Mouse (Mus musculus): ENCODE data around the gene Nup210l.
"Not testable (repeated sequence)": the region's sequence is repeated elsewhere in the genome, so short reads cannot be mapped to it uniquely, and the experiment has no call there.

Gene Nup210l

DNA sequence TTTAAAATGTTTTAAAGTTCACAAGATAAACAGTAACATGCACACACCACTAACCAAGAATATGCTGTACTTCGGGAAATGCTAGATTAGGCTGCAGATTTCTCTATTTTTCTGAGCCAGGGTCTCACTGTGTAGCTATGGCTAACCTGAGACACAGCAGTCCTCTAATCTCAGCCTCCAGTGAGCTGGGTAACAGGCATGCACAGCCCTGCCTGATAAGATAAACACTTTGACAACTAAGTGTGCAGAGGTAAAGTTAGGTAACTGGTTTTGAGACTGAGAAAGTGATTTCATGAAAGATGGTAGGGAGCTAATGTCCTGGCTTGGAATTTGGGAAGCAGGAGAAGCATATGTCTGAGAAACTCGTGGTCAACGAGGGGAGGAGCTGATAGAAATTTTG, 9.5 kb upstream of the Nup210l start:
- no peak for DNase-seq (ENCODE audit: low read depth, low spot score)

DNA sequence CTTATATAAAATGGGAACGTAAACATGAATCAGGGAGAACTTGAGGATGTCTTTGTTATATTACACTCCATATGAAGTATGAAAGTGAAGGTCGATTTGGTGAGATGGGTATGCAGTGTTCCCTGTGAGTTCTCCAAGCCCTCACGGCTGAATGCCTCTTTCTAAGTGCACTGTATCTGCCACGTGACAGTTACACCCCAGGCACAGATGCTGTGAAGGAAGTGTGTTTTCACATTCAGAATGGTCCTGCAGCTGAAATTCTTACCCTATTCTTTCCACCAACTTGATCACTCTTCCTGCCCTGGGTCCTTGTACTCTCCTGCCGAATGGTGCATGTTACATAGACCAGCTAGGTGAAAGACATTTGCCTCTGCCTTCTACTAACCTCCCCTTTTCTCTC, 6.0 kb upstream of the Nup210l start:
- DNase-seq (ENCODE audit: low read depth, low spot score), result no peak

DNA sequence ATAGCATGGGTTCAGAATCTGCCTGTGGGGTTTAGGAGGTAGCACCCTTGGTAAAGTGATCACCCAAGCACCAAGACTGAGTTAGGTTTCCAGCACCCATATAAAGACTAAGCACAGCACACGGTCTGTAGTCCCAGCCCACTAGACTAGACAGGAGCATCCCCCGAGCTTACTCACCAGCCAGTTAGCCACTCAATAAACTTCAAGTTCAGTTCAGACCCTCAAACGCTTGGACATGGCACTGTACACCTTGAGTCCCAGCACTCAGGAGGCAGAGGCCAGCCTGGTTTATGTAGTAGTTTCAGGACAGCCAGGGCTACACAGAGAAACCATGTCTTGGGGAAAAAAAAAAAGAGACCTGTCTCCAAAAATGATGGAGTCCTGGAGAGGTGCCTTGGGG, 2.9 kb upstream of the Nup210l start:
- DNase-seq (ENCODE audit: low read depth, low spot score), result no peak

DNA sequence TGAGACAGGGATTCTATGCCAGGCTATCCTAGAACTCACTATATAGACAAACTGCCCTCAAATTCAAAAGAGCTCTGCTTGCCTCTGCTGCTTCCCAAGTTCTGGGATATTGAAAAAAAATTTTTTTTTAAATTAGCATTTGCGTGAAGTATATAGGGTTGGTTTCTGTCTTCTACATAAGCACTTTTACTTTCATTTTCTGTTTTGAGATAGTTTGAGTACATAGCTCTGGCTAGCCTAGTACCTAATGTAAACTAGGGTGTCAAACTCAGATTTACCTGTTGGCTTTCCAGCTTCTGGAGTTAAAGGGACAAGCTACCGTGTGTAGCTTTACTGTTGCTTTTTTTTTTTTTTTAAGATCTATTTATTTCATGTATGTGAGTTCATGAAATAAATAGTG, 2.3 kb upstream of the Nup210l start:
- DNase-seq (ENCODE audit: low read depth, low spot score), result no peak

DNA sequence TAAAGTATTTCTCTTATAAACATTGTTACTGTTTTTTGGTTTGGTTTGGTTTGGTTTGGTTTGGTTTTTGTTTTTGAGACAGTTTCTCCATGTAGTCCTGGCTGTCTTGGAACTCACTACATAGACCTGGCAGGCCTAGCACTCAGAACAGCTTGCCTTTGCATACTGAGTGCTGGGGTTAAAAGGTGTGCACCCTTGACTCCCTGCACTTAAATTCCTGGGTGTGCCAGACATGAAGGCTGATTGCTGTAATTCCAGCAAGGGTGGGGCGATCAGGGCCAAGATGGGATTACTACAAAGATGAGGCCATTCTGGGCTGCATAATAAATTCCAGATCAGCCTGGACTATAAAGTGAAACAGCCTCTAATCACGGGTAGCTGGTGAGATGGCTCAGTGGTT, 1.7 kb upstream of the Nup210l start:
- DNase-seq (ENCODE audit: low read depth, low spot score), result peak; percentile 56

DNA sequence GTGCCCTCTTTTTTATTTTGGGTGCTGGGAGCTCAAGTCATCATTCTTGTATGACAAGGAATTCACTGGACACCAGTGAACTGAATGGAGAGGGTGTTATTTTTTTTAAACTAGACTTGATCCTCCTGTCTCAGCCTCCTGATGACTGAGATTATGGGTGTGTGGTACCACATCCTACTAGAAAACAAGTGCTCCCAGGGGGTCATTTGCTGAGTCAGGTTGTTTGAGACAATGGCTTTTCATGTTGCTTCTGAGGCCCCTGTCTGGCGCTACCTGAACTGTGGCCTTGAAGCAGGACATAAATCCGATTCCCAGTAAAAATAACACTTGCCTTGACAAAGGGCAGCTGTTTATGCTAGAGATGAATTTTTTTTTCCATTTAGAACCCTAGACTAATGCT, 756 bp upstream of the Nup210l start:
- DNase-seq (ENCODE audit: low read depth, low spot score), result no peak

DNA sequence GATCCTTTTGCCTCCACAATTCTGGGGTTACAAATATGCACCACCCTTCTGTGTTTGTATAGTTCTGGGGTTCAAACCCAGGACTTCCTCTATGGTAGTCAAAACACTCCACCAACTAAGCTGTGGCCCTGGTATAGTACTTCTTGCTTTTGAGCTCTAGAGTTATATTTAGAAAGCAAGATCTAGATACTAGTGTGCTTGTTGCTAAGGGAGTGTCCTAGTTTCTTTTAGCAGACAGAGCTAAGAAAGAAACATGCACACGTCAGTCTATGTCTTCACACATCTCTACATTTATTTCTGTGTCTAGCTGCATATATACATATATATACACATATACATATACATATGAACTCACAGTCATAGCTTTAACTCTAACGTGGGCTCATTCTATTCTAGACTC, 7.8 kb downstream of the Nup210l start:
- no peak for DNase-seq (ENCODE audit: low read depth, low spot score)

DNA sequence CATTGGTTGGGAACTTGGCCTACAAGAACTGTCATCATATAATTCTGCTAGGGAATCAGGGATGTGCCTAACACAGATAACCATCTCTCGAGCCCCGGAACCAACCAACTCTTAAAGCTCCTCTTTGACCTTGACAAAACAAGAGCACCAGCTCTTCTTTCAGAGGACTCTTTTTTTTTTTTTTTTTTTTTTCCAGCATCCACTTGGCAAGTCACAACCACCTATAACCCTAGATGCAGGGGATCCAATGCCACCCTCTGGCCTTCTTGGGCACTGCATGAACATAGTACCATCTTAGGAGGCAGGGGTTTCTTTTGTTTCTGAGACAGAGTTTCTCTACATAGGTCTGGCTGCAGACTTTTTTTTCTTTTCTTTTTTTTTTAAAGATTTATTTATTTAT, 10.4 kb downstream of the Nup210l start:
- DNase-seq (ENCODE audit: low read depth, low spot score), result peak; percentile 68

DNA sequence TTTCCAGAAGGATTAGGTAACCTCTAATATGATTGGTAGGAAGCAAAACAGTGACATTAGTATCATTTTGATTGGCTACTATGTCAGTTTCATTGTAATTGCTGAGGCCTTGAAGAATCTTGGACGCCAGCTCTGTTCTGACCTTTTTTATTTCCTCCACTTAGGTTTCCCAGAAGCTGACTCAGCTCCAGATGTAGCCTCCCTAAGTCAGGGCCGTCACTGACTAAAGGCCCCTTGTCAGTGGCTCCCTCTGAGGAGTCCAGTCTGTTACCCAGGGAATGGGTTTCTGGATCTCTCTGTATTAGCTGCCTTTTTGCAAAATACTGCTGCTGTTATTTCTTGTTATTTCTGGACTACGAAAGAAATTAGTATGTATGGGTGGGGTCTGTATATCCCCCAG, 11.6 kb downstream of the Nup210l start:
- no peak for DNase-seq (ENCODE audit: low read depth, low spot score)

DNA sequence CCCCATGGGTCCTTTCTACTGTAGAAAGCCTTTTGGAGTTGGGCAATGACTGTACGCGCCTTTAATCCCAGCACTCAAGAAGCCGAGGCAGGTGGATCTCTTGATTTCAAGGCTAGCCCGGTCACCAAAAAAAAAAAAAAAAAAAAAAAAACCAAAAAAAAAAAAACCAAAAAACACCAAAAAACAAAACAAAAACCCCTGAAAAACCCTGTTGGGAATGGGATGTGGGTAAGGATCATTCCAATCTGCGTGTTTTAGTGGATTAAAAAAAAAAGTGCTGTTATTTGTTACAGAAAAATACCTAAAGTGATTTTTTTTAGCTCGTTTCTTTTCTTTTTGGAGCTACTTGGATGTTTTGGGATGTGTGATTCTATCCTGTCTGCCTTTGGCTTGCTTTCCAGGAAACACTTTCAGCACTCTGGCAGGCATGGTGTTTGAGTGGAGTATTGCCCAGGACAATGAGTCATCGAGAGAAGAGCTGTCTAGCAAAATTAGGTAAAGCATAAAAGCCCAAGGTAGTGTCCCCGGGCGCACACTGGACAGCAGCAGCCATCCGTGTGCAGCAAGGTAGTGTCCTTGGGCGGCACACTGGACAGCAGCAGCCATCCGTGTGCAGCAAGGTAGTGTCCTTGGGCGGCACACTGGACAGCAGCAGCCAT, 14.3 kb downstream of the Nup210l start:
- no peak for DNase-seq (ENCODE audit: low read depth, low spot score)

DNA sequence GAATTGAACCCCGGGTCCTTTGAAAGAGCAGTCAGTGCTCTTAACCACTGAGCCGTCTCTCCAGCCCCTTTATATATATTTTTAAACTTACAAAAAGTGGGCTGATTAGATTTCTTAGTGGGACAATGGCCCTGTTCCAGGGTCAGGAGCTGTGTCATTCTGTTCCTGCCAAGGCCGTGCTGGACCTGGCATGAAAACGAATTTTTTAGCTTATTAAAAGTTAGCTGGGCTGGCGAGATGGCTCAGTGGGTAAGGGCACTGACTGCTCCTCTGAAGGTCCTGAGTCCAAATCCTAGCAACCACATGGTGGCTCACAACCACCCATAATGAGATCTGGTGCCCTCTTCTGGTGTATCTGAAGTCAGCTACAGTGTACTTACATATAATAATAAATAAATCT, 18.1 kb downstream of the Nup210l start:
- not testable (repeated sequence) for DNase-seq (ENCODE audit: low read depth, low spot score)

DNA sequence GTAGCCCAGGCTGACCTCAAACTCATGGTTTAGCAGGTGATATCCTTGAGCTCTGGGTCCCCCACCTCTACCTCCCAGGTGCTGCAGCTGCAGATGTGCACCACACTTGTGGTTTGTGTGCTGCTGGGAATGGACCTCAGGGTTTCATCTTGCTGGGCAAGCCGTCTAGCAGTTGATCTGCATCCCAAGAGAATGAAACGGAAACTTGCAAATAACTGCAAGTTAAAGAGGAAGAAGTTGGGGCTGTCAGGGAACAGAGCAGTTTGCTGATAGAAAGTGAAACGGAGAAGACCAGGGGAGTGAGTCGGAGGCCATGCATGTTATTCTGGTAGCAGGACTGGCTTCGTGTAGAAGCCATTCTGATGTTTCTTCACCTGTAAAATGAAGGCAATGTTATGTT, 21.8 kb downstream of the Nup210l start:
- no peak for DNase-seq (ENCODE audit: low read depth, low spot score)

DNA sequence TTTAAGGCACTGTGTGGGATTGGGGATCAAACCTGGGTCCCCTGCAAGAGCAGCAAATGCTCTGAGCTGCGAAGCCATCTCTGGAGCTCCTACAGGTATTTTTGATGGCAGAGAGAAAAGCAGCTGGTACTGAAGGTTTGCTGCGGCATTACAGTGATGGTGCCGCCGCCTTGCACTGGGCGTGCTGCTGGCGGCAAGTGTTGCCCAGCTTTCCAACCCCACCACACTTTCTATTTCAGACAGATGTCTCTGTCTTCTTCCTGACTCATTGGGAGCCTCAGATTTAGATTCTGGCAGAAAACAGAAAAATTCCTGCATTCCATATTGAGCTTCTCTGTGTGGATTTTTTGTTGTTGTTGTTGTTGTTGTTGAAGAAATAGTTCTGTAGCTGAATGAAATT, 23.9 kb downstream of the Nup210l start:
- DNase-seq (ENCODE audit: low read depth, low spot score), result no peak

DNA sequence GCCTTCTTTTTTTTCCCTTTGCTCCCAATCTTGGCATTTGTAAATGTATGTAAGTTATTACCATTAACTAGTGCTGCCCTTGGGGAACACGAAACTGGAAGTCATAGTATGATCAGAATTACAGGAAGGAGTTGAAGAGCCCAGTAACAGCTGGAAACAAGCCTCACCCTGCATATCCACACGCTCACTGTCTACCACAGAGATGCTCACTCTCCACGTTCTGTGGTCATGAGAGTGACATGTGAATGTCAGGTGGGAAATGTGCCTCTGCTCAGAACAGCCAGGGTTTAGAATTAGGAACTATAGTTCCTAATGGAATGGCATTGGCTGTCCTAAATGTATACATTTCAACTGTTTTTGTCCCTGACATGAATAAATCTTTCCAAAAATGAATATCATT, 28.8 kb downstream of the Nup210l start:
- no peak for DNase-seq (ENCODE audit: low read depth, low spot score)

DNA sequence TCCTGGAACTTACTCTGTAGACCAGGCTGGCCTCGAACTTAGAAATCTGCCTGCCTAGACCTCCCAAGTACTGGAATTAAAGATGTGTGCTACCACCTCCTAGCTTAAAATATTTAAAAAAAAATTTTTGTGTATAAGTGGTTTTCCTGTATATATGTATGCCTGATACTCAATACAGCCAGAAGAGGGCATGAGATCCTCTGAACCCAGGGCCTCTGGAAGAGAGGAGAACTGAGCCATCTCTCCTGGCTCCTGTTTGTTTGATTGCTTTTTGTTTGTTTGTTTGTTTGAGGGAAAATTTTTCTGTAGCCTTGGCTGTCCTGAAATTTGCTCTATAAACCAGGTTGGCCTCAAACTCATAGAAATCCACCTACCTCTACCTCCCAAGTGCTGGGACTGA, 29.4 kb downstream of the Nup210l start:
- no peak for DNase-seq (ENCODE audit: low read depth, low spot score)

DNA sequence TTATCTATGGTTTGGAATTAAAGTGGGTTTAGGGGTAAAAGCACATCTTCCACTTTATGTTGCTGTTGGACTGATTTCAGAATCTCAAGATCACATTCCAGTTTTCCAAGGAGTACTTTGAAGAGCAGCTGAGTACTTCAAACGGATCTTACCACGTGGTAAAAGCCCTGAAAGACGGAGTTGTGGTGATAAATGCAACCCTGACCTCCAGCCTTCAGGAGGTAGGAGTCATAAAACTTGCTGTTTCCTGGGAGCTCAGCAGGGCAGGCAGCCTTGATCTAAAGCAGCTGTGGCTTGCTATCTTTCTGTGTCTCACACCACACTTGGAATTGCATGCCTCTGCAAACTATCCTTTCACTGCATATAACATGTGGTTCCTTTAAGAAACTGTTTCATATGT, 30.6 kb downstream of the Nup210l start:
- DNase-seq (ENCODE audit: low read depth, low spot score), result no peak

DNA sequence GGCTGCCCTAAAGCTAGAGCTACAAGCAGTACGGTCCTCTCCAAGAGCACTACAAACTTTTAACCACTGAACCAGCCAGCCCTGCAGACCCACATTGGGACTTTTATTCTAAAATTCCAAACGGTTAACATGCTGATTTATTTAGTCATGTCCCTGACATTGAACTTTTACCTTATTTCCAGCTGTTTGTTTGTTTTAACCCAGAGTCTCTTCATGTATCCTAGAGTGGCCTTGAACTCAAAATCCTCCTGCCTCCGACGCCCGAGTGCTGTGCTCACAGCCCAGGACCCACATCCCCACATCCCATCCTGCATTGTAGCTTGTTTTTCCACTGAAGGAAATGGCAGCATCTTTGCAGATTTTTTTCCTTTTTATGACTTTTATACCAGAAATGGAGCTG, 31.1 kb downstream of the Nup210l start:
- no peak for DNase-seq (ENCODE audit: low read depth, low spot score)

DNA sequence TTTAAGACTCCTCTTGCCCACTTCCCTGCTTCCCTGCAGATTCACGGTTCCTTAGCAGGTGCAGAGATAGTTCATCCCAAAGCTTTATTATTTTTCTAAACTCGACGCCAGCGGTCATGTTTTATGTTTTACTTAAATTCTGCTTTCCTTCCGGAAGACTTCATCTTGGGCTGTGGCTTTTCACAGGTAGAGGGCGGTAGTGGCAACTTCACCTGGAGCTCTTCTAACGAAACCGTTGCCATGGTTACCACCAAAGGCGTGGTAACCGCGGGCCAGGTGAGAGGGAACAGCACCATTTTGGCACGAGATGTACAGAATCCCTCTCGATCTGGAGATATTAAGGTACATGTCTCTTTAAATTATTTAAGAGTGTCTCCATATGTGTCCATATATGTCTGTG, 32.7 kb downstream of the Nup210l start:
- DNase-seq (ENCODE audit: low read depth, low spot score), result peak; percentile 87

DNA sequence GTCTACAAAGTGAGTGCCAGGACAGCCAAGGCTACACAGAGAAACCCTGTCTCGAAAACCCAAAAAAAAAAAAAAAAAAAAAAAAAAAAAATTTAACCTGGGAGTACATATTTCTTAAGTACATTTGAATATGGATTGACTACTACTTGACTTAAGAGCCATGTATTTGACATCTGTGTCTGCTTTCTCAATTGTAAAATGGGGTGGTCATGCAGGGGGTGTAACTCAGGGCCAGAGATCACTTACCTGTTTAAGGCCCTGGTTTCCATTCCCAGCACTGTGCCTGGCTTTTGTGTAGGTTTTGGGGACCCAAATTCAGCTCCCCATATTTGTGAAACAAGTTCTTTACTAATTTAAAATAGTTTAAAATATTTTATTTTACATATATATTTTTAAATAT, 33.7 kb downstream of the Nup210l start:
- DNase-seq (ENCODE audit: low read depth, low spot score), result no peak

DNA sequence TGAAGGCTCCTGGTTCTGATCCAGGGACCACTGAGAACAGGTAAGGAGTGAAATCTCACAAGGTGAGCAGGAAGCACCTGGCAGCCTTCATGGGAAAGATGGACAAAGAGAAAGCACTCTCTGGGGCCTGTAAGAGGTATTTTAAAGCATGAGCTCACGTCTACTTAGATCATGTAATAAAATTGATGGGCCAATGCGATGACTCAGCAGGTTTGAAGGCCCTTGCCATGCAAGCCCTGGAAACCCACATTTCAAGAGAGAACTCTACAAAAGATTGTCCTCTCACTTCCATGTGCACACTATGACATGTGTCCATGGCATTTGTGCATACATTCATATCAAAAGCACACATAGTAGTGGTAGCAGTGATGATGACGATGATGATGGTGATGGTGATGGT, 36.0 kb downstream of the Nup210l start:
- no peak for DNase-seq (ENCODE audit: low read depth, low spot score)

DNA sequence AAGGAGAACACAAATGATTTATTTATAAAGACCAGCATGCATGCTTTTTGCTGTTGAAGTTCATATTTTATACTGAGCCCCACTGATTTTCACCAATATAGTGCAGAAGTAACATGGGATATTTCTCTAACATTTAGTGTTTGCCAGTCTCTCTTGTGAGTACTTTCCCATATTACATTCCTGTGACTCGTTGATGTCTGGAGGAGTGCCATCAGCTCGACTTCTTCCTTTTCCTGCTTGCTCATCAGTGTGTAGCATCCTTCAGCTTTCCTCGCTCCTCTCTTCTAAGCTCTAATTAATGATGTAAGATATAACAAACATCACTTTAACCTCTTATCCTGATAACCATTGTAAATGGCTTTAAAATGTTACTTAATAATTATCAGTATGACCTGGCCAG, 41.5 kb downstream of the Nup210l start:
- no peak for DNase-seq (ENCODE audit: low read depth, low spot score)

DNA sequence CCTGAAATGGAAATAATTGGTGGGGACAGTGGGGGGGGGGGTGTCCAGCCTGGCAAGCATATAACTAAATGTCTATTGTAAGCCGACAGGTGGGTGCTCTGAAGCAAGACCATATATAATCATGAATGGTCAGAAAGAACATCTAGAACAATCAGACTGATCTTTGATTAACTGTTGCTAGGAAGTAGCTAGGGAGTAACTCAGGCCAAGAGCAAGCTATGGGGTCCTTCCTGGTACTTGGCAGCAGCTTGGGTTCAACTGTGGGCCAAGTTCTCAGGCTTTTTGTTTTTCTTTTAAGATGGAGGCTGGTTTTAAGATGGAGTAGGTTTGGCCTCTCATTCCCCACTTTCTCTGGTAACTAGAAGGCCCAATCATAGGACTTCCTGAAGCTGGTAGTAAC, 42.7 kb downstream of the Nup210l start:
- no peak for DNase-seq (ENCODE audit: low read depth, low spot score)

DNA sequence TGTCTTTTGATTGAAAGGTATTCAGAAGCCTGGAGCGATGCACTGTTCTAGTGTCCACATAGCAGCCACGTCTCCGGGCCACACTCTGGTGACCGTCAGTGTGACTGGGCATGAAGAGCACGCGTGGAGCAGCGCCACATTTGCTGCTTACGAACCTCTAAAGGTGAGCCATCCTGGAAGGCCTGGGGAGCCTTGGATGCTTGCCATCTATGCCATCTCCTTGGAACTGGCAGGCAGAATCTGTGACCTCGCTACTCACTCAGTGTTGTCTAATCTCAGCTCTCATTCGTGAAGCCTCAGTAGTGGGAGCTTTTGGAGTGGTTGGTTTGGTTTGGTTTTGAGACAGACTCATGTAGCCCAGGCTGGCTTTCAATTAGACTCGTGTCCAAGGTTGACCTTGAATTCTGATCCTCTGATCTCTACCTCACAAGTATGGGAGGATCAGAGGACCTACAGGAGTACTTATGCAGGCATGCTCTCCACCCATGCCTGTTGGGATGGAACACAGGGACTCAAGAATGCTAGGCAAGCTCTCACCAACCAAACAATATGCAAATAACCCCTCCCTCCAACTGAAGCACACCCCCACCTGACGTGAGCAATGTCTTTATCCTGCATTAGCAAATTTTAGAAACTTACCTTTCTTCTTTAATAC, 47.3 kb downstream of the Nup210l start:
- DNase-seq (ENCODE audit: low read depth, low spot score), result peak; percentile 60

DNA sequence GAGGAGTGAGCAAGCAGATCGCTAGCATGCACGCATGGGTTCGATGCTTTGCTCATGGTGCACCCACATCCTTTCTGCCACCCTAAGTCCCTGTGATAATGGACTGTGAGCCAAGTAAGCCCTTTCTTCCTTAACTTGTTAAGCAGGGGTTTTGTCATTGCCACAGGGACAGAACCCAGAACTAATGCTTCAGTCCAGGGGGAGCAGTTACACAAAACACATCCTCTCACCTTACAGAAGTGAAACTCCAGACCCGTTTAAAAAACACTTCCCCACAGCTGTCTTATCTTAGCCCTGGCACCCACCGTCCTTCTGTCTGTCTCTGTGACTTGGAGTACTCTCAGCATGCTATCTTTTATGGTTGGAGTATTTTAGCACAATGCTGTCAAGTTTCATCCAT, 52.1 kb downstream of the Nup210l start:
- DNase-seq (ENCODE audit: low read depth, low spot score), result no peak

All from ES-CJ7 (cell line).